Mouse (Mus musculus): Measurements from ENCODE around the gene Arhgap21.

The Arhgap21 gene

GRCm38 (mm10) chr2:20896446-20896845, 72.2 kb downstream of the Arhgap21 start:
- no peak for DNase-seq (ENCODE audit: low spot score)

GRCm38 (mm10) chr2:20894100-20894690, 74.5 kb downstream of the Arhgap21 start:
- DNase-seq (ENCODE audit: low spot score), result no peak

GRCm38 (mm10) chr2:20888751-20889150, 79.9 kb downstream of the Arhgap21 start:
- no peak for DNase-seq (ENCODE audit: low spot score)

- no peak for DNase-seq (ENCODE audit: low spot score)
These were observed 85.4 kb downstream of the Arhgap21 start for GRCm38 (mm10) chr2:20883288-20883687.

GRCm38 (mm10) chr2:20879877-20880605, 88.6 kb downstream of the Arhgap21 start:
- DNase-seq (ENCODE audit: low spot score), result no peak

- no peak for DNase-seq (ENCODE audit: low spot score)
These were observed 94.1 kb downstream of the Arhgap21 start for GRCm38 (mm10) chr2:20874621-20875020.

GRCm38 (mm10) chr2:20869212-20869965, 99.3 kb downstream of the Arhgap21 start:
- DNase-seq (ENCODE audit: low spot score), result no peak

GRCm38 (mm10) chr2:20868052-20868451, 100.6 kb downstream of the Arhgap21 start:
- DNase-seq (ENCODE audit: low spot score), result no peak

GRCm38 (mm10) chr2:20865795-20866194, 102.9 kb downstream of the Arhgap21 start:
- no peak for DNase-seq (ENCODE audit: low spot score)

- no peak for DNase-seq (ENCODE audit: low spot score)
These were observed 104.1 kb downstream of the Arhgap21 start for GRCm38 (mm10) chr2:20864569-20864968.

GRCm38 (mm10) chr2:20860756-20861155, 107.9 kb downstream of the Arhgap21 start:
- no peak for DNase-seq (ENCODE audit: low spot score)

- no peak for DNase-seq (ENCODE audit: low spot score)
These were observed 119.3 kb downstream of the Arhgap21 start for GRCm38 (mm10) chr2:20849346-20849745.

GRCm38 (mm10) chr2:20831608-20832406, 136.9 kb downstream of the Arhgap21 start:
- DNase-seq (ENCODE audit: low spot score), result no peak

- DNase-seq (ENCODE audit: low spot score), result no peak
These were observed 137.8 kb downstream of the Arhgap21 start for GRCm38 (mm10) chr2:20830882-20831281.

- DNase-seq (ENCODE audit: low spot score), result no peak
These were observed 142.4 kb downstream of the Arhgap21 start for GRCm38 (mm10) chr2:20826258-20826657.

GRCm38 (mm10) chr2:20818226-20818625, 150.5 kb downstream of the Arhgap21 start:
- DNase-seq (ENCODE audit: low spot score), result no peak

GRCm38 (mm10) chr2:20813986-20814385, 154.7 kb downstream of the Arhgap21 start:
- no peak for DNase-seq (ENCODE audit: low spot score)

- no peak for DNase-seq (ENCODE audit: low spot score)
These were observed 157.2 kb downstream of the Arhgap21 start for GRCm38 (mm10) chr2:20811506-20811905.

- DNase-seq (ENCODE audit: low spot score), result no peak
These were observed 167.3 kb downstream of the Arhgap21 start for GRCm38 (mm10) chr2:20801236-20801890.
